Mouse (Mus musculus) hindbrain, embryonic 15.5 days (tissue): ENCODE data around the gene Ssbp2. TPM values are rescaled to one million over a fixed set of nuclear protein-coding genes. Genes with fewer than 3 reads are reported as not detected.

Experiments
- ATAC-seq: fragments of 200-750 bp; cut with Nextera tagmentation; 2 replicates; pipeline ENCODE4 v1.8.0; 2017; ENCODE audit warnings: low read depth, moderate number of reproducible peaks, moderate TSS enrichment; ENCODE audit not compliant: low FRiP score
- H3K27ac ChIP-seq: fragments of 300-500 bp; sonication (generic); replicated peaks from 2 replicates; pipeline ENCODE4 v1.5.1; 2015; ENCODE audit warnings: mild to moderate bottlenecking, inconsistent platforms
- H3K27me3 ChIP-seq: fragments of 300-500 bp; sonication (generic); 2 replicates; pipeline ENCODE4 v1.6.1; 2015; ENCODE audit warnings: control low read depth, inconsistent platforms
- H3K36me3 ChIP-seq: fragments of 300-500 bp; sonication (generic); 2 replicates; pipeline ENCODE4 v1.6.1; 2015; ENCODE audit warnings: control low read depth, inconsistent platforms
- H3K4me1 ChIP-seq: fragments of 300-500 bp; sonication (generic); replicated peaks from 2 replicates; pipeline ENCODE4 v1.6.1; 2015; ENCODE audit warnings: control low read depth, inconsistent platforms
- H3K4me2 ChIP-seq: fragments of 300-500 bp; sonication (generic); 2 replicates; pipeline ENCODE4 v1.6.1; 2015; ENCODE audit warnings: moderate library complexity, mild to moderate bottlenecking, inconsistent platforms
- H3K4me3 ChIP-seq: fragments of 300-500 bp; sonication (generic); 2 replicates; pipeline ENCODE4 v1.5.1; 2015; ENCODE audit warnings: mild to moderate bottlenecking, inconsistent platforms
- H3K9ac ChIP-seq: fragments of 300-500 bp; sonication (generic); 2 replicates; pipeline ENCODE4 v1.6.1; 2015; ENCODE audit warnings: inconsistent platforms
- H3K9me3 ChIP-seq: fragments of 300-500 bp; sonication (generic); 2 replicates; pipeline ENCODE4 v1.6.1; 2016; ENCODE audit warnings: control low read depth, inconsistent platforms
- WGBS: fragments of 180-500 bp; shearing (Covaris S2); methylation state at CpG from one replicate; pipeline ENCODE4 v1.1.7; 2015; 5-methylcytosine and 5-hydroxymethylcytosine counted together
- polyA plus RNA-seq: library from polyadenylated mRNA; unstranded; fragments of >200 nt; fragmentation: Nextera tagmentation; extraction: Ambion mirVana; gene quantifications from 2 replicates; pipeline ENCODE4 v1.2.1, GENCODE M21; 2015

The Ssbp2 gene
- polyA plus RNA-seq, 1 experiment from 2014 or later = 211 TPM

GRCm38 (mm10) chr13:91612578-91612977 lies 152.5 kb downstream of the Ssbp2 start:
- no peaks in the 10 kb centered on the region for H3K27me3 ChIP-seq
- no peak overlapping the region for H3K9ac ChIP-seq
- H3K9me3 ChIP-seq = no peaks in the 10 kb centered on the region
- no peaks in the 10 kb centered on the region for H3K36me3 ChIP-seq
- no peak overlapping the region for H3K4me2 ChIP-seq
- H3K27ac ChIP-seq = no peak overlapping the region
- 96% methylated on average over 4 of the region's 4 CpGs for WGBS
- no peak for ATAC-seq
- H3K4me3 ChIP-seq = no peak overlapping the region
- no peaks in the 10 kb centered on the region for H3K4me1 ChIP-seq

DNA sequence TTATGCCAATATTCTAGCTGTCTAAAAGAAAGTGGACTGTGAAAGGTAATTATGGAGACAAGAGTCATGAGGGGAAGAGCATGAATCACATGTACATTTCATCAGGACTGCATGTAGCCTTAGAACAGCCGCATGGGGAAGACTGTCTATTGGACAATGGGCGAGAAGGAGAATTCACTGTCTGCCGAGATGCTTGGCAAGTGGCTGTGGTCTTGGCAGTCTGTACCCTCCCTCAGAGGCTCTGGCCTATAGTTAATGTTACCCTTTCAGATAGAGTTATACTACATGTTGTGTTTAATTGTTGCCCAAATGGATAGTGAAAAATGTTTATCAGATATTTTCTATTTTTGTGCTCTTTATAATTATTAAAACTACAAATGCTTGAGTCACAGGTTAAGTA lies 156.0 kb downstream of the Ssbp2 start:
- Histone ChIP-seq H3K36me3 (no peaks in the 10 kb centered on the region), H3K27me3 (no peaks in the 10 kb centered on the region), H3K27ac (no peak overlapping the region), H3K4me2 (no peak overlapping the region), H3K4me1 (no peaks in the 10 kb centered on the region), H3K9me3 (no peaks in the 10 kb centered on the region), H3K9ac (no peak overlapping the region), H3K4me3 (no peak overlapping the region)
- no peak for ATAC-seq
- WGBS = 58% methylated on average over 3 of the region's 3 CpGs

DNA sequence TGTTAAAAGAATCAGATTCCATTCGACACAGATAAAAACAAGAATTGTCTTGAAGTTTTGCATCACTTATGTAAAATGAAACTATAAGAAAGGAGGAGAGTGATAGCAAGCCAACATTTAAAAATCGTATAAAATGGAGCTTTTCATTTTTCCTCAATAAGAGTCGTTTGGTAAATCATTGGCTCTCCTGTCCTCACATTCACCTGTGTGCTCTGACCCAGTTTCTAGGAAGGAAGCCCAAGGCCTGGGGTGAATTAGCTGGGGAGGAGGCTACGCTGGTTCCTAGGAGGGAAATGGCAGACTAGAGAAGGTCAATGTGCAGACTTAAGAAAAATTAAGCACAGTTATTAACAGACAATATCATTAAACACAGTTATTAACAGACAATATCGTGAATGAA lies 156.8 kb downstream of the Ssbp2 start:
- Histone ChIP-seq H3K36me3 (no peaks in the 10 kb centered on the region), H3K4me3 (no peak overlapping the region), H3K27ac (no peak overlapping the region), H3K27me3 (no peaks in the 10 kb centered on the region), H3K9me3 (no peaks in the 10 kb centered on the region), H3K4me1 (no peaks in the 10 kb centered on the region), H3K4me2 (no peak overlapping the region), H3K9ac (no peak overlapping the region)
- 92% methylated on average over 5 of the region's 5 CpGs for WGBS
- no peak for ATAC-seq

DNA sequence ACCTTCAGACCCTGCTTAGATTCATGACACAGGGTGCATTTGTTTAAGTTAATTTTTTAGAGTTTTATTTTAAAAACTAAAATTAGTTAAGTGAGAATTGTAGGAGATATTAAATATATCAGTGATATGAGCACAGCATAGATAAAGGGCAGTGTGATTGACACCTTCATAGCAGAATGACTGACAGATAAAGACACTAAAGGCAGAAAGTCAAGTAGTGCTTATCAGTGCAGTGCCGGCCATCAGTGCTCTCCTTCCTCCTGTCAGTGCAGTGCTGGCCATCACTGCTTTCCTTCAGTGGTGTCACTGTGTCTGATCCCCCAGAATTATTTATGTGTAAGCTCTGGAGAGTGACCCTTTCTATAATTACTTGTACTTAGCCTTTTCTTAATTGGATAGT lies 159.3 kb downstream of the Ssbp2 start:
- H3K4me3 ChIP-seq = no peak overlapping the region

DNA sequence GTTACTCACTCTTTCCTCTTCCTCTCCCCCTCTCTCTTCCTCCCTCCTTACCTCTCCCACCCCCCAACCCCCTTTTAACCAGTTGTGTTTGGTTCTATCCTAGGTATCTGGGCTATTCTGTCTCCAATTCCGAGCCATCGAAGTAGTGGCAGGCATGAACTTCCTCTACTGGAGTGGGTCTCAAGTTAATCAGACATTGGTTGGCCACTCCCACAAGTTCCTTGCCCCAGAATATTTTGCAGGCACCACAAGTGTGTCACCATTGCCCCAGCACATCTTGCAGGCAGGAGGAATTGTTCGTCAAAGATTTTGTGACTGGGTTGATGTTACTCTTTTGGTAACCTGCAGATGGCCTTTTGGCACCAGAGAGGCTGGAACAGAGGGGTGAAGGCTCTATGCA lies 160.5 kb downstream of the Ssbp2 start:
- WGBS = 89% methylated on average over 3 of the region's 3 CpGs
- Histone ChIP-seq H3K9me3 (no peaks in the 10 kb centered on the region; the same call in 1 of the 2 replicates), H3K4me3 (no peak overlapping the region), H3K4me1 (no peaks in the 10 kb centered on the region), H3K9ac (no peak overlapping the region), H3K36me3 (no peaks in the 10 kb centered on the region), H3K27me3 (no peaks in the 10 kb centered on the region), H3K4me2 (no peak overlapping the region), H3K27ac (no peak overlapping the region)
- ATAC-seq = no peak

More for the DNA sequence above, 159.3 kb downstream of the Ssbp2 start:
- H3K9ac ChIP-seq = no peak overlapping the region
- no peaks in the 10 kb centered on the region for H3K9me3 ChIP-seq
- no peak overlapping the region for H3K4me2 ChIP-seq
- no peaks in the 10 kb centered on the region for H3K36me3 ChIP-seq
- H3K27me3 ChIP-seq = no peaks in the 10 kb centered on the region
- WGBS = 71% methylated on average over 1 of the region's 1 CpGs
- H3K27ac ChIP-seq = no peak overlapping the region
- ATAC-seq = no peak
- H3K4me1 ChIP-seq = no peaks in the 10 kb centered on the region

DNA sequence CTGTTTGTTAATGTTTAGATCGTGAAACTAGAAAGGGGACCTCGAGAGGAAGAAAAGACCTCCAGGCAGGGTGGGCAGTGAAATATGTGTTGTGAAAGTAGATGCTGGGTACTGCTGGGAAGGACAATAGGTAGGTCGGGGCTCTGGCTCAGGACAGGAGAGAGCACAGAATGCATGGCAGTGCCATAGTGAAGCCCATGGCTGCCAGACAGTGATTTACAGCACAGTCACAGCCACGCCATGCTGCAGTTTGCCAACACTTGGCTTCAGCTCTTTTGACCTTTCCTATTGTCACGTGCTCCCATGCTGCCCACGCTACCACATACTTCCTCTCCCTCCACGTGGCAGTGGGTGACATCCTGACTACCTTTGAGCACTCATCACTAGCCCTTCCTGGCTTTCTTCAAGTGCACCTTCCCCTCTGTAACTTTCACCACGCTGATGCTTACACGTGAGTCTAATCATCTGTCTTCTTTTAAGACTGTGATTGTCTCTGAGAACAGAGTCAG lies 171.3 kb downstream of the Ssbp2 start:
- Histone ChIP-seq H3K9me3 (no peaks in the 10 kb centered on the region), H3K4me3 (no peak overlapping the region), H3K27me3 (no peaks in the 10 kb centered on the region), H3K36me3 (no peaks in the 10 kb centered on the region), H3K4me2 (no peak overlapping the region), H3K27ac (no peak overlapping the region), H3K4me1 (no peaks in the 10 kb centered on the region), H3K9ac (no peak overlapping the region)
- WGBS = 68% methylated on average over 9 of the region's 9 CpGs
- peak; percentile 48; the same call in 1 of the 2 replicates for ATAC-seq

DNA sequence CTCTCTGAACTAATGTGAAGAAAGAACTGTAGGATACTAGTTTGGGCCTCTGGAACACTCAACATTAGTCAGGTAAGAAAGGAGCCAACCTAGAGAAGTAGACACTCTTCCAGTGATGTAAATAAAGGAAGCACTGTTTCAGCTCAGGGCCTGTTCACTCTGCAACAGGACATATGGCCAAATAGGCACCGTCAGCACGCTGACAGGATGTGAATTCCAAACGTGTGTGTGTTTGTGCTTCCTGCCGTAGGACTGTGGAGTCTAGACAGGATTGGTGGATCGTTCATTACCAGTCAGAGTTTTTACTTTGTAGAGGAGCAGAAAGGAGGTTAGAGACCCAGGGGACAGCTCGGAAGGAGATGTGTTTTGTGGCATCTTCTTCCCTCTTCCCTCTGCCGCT lies 174.0 kb downstream of the Ssbp2 start:
- H3K9me3 ChIP-seq = no peaks in the 10 kb centered on the region
- no peak overlapping the region for H3K27ac ChIP-seq
- no peak overlapping the region for H3K4me3 ChIP-seq
- H3K4me1 ChIP-seq = no peaks in the 10 kb centered on the region
- H3K36me3 ChIP-seq = no peaks in the 10 kb centered on the region
- no peak overlapping the region for H3K4me2 ChIP-seq
- 80% methylated on average over 7 of the region's 7 CpGs for WGBS
- ATAC-seq = no peak
- no peak overlapping the region for H3K9ac ChIP-seq
- no peaks in the 10 kb centered on the region for H3K27me3 ChIP-seq

DNA sequence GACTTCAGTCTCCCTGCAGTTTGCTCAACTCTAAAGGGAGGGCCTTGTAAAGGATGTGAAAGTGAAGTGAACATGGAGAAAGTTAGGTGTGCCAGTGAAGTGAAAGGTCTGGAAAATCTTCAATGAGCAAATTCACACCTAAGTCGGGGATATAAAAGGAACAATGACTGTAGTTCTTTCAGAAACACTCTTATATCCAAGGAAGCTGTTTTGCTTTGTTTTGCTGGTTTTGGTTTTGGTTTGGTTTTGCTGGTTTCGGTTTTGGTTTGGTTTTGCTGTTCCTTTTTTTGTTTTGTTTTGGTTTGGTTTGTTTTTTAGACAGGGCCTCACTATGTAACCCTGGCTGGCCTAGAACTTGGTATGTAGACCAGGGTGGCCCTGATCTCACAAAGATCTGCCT lies 175.9 kb downstream of the Ssbp2 start:
- no peaks in the 10 kb centered on the region for H3K4me1 ChIP-seq
- H3K27me3 ChIP-seq = no peaks in the 10 kb centered on the region
- no peak overlapping the region for H3K4me2 ChIP-seq
- no peak for ATAC-seq
- no peak overlapping the region for H3K4me3 ChIP-seq
- WGBS = 87% methylated on average over 2 of the region's 2 CpGs
- H3K9me3 ChIP-seq = no peaks in the 10 kb centered on the region
- H3K36me3 ChIP-seq = no peaks in the 10 kb centered on the region
- H3K27ac ChIP-seq = no peak overlapping the region
- H3K9ac ChIP-seq = no peak overlapping the region

DNA sequence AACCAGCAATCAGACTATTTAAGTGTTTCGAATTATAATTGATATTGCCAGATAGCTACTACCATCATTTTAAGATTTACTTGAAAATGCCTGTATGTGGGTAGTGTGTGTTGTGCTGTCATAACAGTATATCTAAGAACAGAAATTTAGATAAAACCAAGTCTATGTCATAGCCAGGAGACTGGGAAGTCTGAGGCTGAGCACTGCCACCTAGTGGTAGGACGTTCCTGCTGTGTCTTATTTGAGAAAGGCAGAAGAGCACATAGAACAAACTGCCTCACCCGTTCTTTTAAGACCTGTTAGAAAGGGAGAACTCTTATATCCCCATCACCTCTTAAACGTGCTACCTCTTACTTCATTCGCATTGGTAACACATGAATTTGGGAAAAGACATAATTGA lies 176.7 kb downstream of the Ssbp2 start:
- Histone ChIP-seq H3K4me1 (no peaks in the 10 kb centered on the region), H3K9ac (no peak overlapping the region), H3K4me3 (no peak overlapping the region), H3K27me3 (no peaks in the 10 kb centered on the region), H3K9me3 (no peaks in the 10 kb centered on the region), H3K36me3 (no peaks in the 10 kb centered on the region), H3K4me2 (no peak overlapping the region), H3K27ac (no peak overlapping the region)
- 18% methylated on average over 5 of the region's 5 CpGs for WGBS
- ATAC-seq = peak; percentile 87

DNA sequence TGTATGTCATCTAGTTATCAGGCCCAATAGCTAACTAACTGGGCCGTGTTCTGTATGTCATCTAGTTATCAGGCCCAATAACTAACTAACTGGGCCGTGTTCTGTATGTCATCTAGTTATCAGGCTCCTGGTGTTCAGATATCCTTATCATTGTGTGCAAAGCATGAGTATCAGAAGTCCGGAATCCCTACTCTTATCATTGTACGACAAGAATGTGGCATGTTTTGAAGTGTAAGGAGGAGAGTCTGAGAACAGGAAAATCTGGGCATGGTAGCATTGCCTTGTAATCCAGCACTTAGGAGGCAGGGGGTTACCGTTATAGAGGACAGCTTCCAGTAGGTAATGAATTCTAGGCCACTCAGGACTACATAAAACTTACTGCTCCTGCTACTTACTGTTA lies 178.8 kb downstream of the Ssbp2 start:
- Histone ChIP-seq H3K4me3 (no peak overlapping the region), H3K4me1 (no peaks in the 10 kb centered on the region), H3K36me3 (no peaks in the 10 kb centered on the region), H3K4me2 (no peak overlapping the region), H3K9me3 (no peaks in the 10 kb centered on the region), H3K27ac (no peak overlapping the region), H3K9ac (no peak overlapping the region), H3K27me3 (no peaks in the 10 kb centered on the region)
- 78% methylated on average over 5 of the region's 5 CpGs for WGBS
- ATAC-seq = no peak

GRCm38 (mm10) chr13:91640219-91640618 lies 180.1 kb downstream of the Ssbp2 start:
- WGBS = 70% methylated on average over 5 of the region's 5 CpGs
- H3K9ac ChIP-seq = no peak overlapping the region
- H3K36me3 ChIP-seq = no peaks in the 10 kb centered on the region
- H3K4me3 ChIP-seq = no peak overlapping the region
- H3K27me3 ChIP-seq = no peaks in the 10 kb centered on the region
- ATAC-seq = no peak
- no peaks in the 10 kb centered on the region for H3K4me1 ChIP-seq
- no peak overlapping the region for H3K4me2 ChIP-seq
- no peak overlapping the region for H3K27ac ChIP-seq
- no peaks in the 10 kb centered on the region for H3K9me3 ChIP-seq

DNA sequence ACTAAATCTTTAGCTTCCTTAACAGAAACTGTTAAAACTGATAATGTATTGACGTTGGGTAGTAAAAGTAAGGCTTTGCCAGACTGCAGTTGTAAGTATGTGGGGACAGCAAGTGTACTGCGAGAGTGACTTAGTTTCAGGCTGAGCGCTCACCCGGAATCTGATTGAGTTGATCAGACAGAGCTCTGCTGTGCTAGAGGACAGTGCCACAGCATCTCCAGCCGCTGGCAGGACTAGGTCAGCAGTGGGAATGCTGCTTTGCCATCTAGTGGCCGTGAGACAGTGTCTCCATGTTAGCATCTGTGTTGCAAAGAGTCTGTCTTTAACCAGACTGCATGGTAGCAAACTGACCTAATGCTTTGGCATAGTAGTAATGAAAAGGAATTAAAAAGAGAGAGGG lies 188.2 kb downstream of the Ssbp2 start:
- H3K4me1 ChIP-seq = no peaks in the 10 kb centered on the region; the same call in 1 of the 2 replicates
- H3K4me3 ChIP-seq = no peak overlapping the region
- no peak overlapping the region for H3K9ac ChIP-seq
- H3K4me2 ChIP-seq = no peak overlapping the region
- 20% methylated on average over 6 of the region's 6 CpGs for WGBS
- no peak overlapping the region for H3K27ac ChIP-seq
- H3K9me3 ChIP-seq = no peaks in the 10 kb centered on the region
- H3K27me3 ChIP-seq = no peaks in the 10 kb centered on the region
- ATAC-seq = peak; percentile 94
- H3K36me3 ChIP-seq = no peaks in the 10 kb centered on the region; the same call in 1 of the 2 replicates

DNA sequence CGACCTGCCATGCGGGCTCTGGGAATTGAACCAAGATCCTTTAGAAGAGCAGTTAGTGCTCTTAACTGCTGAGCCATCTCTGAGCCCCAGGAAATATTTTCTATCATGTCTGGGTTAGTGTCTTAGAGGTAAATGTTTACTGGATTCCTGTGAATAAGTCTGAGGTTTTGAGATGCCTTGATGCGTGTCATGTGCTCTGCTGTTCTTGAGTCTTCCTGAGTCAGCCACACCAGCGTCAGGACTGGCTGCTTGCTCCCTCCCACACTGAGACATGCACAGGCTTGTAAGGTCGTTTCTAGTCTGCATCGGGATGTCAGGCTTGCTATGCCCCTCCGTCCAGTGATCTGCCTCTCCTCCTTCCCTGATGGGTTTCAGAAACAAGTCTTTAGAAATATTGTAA lies 189.8 kb downstream of the Ssbp2 start:
- 71% methylated on average over 7 of the region's 7 CpGs for WGBS
- no peak for ATAC-seq
- Histone ChIP-seq H3K4me1 (no peaks in the 10 kb centered on the region; the same call in 1 of the 2 replicates), H3K9me3 (no peaks in the 10 kb centered on the region), H3K27ac (no peak overlapping the region), H3K27me3 (no peaks in the 10 kb centered on the region), H3K4me3 (no peak overlapping the region), H3K36me3 (no peaks in the 10 kb centered on the region; the same call in 1 of the 2 replicates), H3K4me2 (no peak overlapping the region), H3K9ac (no peak overlapping the region)
